Mouse (Mus musculus): ENCODE data around the gene Fam221b.

Gene Fam221b

DNA sequence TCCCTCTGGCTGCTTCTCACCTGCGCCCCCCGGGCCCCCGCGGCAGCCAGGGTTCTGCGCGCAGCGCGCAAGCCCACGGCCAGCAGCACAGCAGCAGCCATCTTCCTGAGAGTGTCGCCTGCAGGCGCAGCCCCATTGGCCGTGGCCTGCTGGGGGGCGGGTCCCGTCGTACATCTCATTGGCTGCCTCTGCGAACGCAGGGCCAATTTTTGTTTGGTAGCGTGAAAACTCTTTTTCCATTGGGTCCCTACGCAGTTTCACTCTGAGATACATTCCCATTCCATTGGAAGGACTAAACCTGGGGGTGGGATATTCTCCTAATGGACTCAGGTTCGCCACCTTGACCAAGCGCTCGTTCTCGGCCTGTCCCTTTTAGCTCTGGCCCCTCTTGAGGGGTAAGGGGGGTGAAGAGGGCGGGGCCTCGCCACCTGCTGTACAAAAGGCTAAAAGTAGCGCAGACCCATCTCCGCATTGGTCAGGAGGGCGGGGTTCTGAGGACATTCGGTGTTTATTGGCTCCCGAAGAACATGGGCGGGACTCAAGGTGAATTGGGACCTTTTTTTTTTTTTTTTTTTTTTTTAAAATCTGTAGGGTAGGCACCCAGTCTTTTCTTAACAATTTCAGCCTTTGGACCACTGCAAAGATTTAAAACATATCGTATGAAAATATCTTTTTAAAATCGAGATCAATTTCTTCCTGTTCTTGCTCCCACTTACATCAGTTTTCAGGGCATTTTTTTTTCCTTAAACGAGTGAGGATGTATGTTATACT is 12.4 kb downstream of the Fam221b start, which contains the start of gene Hint2:
TSS of gene Hint2 (minus strand) at position 128 of the 771 bp plus-strand sequence.
- peak; percentile 97 for DNase-seq

DNA sequence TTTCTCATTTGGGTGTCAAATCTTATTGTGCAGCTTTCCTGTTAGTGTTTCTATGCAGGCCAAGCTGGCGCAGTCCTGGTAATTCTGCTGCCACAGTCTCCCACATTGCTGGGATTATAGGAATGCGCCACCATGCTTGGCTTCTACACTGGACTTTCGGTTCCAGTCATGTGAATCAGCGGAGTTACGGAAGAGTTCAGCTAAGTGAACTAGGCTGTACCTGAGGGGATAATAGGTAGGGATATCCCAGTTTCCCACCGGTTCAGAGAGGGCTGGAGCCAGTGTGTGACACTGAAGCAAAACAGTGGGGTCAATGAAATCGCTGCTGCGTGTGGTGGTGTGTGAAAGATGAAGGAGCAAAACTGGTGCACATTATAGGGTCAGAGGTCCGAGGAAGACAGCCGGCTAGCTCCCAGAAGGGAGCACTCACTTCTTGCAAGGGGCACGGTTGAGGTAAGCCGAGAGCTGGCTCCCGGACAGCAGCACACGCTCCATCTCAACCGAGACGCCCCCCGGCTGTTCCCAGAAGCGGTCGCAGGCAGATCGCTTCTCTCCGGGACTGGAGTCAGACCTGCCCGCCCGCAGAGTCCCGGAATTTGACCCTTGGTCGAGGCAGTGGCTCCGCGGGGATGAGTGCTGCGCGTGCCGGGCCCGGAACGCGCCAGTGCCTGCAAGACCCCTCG is 13.1 kb downstream of the Fam221b start:
- no peak for DNase-seq

DNA sequence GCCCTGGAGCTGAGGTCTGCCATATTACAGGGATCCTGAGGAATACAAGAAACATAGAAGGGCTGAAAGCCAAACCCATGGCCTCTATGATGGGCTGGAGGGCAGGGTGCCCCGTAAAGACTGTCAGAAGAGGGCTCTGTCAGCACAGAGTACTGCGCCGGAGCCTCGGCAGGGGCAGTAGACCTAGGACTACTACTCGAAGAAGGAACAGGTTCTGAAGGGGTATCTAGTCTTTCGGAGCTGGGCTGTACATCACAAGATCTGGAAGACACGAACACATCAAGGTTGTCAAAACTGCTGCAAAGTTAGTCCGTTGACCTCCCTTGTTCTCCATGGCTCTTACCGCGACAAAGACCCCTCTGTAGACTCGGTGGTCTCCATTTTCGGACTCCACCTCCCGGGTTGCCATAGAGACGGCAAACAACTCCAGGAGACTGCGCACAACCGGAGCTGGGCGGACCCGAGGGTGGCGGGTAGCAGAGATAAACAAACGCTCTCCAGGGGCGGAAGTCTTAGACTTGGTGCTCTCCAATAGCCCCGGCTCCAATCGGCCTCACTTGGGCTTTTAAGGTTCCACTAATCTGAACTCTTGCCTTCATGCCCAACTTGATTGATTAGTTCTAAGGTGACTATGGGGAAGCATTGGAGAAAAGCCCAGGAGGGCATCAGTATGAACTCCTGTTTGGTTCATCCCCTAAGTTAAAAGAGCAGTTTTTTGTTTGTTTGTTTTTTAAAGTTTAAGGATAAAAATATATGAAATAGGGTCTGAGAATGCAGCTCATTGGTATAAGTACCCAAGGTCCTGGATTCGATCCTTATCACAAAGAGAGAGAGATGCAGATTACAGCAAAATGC is 15.6 kb downstream of the Fam221b start, which contains the start of gene Spag8:
TSS of gene Spag8 (minus strand) at position 434 of the 855 bp plus-strand sequence.
- no peak for DNase-seq

DNA sequence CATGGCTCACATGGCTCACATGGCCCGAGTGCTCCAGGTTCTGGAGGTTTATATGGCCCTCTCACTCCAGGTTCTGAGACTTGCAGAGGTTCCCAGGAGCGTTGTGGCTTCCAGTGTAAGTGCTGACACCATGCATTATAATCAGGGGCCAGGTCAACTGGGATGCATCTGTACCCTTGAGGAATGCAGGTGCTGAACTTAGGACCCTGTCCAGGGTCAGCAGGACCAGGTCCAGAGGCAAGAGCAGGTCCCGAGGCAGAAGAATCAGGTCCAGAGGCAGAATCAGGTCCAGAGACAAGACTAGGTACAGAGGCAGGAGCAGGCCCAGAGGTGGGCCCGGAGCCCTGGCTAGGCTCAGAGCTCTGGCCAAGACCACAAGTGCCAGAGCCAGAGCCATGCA is 16.2 kb downstream of the Fam221b start:
- DNase-seq: no peak

DNA sequence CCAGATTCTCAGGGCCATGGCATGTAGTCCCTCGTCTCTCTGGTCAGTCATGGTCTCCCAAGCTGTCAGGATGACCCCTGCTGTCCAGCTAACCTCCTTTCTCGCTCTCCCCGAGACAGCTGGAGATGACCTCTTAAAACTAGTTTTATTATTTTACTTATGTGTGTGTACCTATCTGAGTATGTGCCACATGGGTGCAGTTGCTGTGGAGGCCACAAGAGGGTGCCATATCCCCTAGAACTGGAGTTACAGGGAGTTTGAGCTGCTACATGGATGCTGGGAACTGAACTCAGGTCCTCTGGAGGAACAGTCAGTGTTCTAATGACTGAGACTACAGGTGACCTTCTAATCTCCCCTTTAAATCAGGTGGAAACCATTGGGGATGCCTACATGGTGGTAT is 19.2 kb downstream of the Fam221b start:
- DNase-seq: no peak

DNA sequence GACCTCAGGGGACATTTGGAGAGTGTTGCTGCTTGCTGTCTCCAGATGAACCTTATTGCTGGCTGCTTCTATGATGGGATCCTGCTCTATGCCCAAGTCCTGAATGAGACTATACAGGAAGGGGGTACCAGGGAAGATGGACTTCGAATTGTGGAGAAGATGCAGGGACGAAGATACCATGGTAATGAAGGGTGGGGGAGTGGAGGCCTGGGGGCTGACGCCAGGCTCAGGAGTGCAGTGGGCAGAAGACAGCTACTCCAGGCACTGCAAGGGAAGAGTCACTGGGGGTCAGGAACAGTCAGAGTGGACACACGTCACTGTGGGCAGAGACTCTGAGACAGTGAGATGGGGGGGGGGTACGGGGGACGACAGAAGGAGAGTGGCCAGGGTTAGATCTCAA is 28.5 kb downstream of the Fam221b start:
- no peak for DNase-seq

DNA sequence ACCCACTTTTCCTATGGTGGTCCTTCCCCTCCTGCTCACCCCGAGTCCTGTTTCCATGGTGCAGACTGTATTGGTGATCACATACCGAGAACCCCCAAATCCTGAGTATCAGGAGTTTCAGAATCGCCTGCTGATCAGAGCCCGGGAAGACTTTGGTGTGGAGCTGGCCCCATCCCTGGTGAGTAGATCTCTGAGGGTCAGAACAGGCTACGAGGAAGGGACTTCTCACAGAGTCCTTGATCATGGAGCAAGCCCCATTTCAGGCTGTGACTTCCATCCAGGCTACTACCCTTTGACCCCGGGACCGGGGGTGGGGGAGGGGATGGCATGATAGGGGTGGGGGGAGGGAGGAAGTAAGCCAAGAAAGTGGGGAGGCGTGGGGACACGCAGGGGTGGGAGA is 28.9 kb downstream of the Fam221b start:
- DNase-seq: no peak

DNA sequence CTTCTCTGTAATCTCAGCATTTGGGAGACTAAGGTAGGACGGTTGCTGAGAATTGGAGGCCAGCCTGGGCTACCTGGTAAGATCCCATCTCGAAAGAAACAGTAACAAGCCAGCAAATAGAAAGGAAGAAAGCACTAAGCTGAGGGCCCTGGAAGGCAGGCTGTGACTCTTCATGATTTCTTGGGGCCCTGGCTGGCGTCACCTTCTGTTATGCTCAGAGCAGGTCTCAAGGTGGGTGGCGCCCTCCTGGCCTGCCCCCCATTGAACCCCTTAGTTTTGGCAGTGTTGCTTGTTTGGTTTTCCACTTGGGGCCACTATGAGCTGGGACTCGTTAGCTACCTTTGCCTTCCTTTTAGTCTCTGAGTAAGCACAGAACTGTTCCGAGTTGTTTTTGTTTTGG is 32.2 kb downstream of the Fam221b start:
- no peak for DNase-seq

DNA sequence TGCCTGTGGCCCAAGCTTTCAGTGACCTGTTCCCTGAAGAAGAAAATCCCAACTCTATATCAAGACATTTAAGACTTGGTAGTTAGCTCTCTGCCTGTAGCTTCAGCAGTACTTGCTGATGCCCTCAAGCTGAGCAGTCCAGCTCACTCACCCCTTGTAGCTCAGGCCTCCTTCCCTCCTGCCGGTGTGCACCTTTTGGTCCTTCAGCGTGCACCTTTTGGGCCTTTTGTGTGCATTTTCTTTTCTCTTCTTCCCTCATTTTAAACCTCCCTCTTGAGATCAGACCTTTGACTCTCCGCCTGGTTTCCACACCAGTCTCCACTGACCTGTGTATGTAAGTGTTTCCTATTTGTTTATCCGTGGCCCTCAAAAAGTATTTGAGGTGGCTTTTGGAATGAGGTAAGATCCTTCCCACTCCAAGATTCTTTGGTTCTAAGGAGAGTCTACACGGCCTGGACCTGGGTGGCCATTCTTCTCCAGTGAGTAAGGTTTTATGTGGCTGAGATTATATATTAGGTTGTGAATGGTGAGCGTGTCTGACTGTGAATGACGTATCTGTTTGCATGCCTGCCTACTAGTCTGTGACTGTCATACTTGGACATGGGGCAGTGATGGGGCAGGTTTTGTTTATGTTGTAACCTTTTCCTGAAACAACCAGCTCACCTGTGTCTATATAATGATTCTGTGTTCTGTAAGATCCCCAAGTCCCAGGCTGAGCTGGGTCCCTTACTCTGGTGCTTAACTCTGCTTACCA is 34.1 kb downstream of the Fam221b start:
- DNase-seq: no peak

DNA sequence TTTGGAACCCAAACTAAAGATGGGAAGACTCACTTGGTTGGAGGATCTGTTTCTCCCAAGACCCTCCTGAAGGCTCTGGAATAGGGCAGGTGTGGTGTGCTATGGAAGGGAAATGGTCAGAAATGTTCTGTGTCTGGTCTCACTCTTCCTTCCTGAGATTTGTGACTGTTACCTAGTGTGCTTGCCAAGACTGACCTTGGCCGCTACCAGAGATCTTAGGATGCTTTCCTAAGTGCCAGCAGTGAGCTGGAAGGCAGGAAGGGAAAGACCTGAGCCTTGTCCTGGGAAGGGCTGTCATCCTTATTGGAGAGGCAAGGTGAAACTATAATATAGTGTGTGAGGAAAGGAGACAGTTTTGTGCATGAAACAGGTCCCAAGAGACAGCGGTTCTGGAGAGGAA is 35.2 kb downstream of the Fam221b start:
- no peak for DNase-seq

DNA sequence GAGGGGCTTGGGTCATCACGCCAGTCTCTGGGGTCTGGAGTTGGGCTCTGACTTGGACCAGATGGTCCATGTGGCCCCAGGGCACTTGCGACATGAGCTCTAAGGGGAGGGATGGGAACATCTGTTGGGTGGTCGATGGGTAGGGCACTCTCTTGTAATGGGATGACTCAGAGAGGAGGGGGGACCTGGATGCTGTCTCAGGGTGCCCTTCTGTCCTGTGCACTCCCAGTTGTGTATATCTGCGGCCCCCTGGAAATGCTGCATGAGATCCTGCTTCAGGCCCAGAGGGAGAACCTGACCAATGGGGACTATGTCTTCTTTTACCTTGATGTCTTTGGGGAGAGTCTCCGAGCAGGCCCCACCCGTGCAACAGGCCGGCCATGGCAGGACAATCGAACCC is 35.6 kb downstream of the Fam221b start:
- DNase-seq: peak in 1 of 2 experiments; percentile 10

DNA sequence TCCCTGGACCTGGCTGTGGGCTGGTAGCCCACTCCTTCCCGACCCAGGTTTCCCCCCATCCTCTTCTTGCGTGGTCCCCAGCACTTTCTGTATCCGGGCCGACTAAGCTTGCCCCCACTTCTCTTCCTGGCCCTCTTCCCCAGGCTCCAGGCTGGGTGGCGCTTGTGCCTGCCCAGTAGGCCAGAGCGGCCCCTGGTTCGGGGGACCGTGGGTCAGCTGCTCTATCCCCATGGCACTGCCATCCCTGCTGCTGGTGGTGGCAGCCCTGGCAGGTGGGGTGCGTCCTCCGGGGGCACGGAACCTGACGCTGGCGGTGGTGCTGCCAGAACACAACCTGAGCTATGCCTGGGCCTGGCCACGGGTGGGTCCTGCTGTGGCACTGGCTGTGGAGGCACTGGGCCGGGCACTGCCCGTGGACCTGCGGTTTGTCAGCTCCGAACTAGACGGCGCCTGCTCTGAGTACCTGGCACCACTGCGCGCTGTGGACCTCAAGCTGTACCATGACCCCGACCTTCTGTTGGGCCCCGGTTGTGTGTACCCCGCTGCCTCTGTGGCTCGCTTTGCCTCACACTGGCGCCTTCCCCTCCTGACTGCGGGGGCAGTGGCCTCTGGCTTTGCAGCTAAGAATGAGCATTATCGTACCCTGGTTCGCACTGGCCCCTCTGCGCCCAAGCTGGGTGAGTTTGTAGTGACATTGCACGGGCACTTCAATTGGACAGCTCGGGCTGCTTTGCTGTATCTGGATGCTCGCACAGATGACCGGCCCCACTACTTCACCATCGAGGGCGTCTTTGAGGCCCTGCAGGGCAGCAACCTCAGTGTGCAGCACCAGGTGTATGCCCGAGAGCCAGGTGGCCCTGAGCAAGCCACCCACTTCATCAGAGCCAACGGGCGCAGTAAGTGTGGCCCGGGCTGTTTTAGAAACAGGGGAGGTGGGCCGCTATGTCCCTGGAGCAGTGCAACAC is 36.7 kb downstream of the Fam221b start:
- DNase-seq: peak; percentile 55 to 59

DNA sequence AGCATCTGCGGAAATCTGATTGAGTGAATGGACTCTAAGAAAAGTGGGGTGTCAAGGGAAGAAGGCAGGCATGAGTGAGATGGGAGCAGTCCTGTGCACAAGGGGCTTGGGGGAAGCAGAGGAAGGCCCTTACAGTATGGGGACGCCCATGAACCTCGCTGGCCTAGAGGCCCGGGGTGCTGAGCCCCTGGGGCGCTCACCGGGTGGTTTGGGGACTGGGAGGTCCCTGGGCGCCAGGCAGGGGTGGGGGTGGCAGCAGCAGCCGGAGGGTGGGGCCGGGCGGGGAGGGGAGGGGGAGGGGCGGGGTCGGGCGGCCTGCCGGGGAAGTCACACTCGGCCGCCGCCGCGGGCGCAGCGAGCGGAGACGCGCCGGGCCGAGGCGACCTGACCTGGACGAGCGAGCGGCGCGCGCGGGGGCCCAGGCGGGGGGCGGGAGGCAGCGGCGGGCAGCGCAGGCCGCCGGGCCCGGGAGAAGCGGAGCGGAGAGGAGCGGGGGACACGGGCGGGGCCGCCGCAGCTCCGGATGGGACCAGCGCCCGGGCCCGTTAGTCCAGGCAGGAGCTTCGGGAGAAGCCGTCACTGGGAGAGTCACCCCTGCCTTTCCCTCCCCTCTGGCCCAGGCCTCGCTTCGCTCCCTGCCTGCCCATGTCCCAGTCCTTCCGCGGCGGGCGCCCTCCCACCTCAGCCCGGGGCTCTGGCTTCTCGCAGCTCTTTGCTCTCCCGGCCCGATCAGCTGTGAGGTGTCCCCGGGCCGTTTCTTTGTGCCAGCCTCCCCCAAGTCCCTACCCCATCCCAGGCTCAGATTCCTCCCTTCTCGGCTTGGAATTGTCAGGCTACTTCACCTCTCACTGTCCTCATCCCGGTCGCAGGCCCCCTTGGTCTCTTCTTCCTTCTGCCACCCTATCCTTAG is 37.6 kb downstream of the Fam221b start, which contains the start of gene Npr2:
TSS of gene Npr2 (plus strand) at position 890 of the 910 bp plus-strand sequence.
- peak; percentile 71 to 73 for DNase-seq

DNA sequence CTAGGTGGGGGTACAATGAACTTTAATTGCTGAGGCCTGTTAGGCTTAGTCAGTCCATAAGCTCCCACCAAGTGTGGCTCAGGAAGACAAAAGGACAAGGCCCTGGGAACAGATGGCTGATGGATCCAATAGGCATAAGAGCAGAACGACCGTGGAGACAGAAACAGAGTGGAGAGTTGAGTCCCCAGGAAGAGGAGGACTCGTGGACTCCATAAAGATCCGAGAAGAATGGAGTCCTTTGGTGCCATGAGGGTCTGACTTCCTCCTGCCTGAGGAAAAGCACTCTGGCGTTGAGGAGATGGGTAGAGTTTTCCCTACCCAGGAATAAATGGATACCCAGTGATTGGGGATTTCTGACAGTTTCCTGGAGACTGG is 38.3 kb downstream of the Fam221b start:
- peak in 1 of 2 experiments; percentile 37 for DNase-seq

DNA sequence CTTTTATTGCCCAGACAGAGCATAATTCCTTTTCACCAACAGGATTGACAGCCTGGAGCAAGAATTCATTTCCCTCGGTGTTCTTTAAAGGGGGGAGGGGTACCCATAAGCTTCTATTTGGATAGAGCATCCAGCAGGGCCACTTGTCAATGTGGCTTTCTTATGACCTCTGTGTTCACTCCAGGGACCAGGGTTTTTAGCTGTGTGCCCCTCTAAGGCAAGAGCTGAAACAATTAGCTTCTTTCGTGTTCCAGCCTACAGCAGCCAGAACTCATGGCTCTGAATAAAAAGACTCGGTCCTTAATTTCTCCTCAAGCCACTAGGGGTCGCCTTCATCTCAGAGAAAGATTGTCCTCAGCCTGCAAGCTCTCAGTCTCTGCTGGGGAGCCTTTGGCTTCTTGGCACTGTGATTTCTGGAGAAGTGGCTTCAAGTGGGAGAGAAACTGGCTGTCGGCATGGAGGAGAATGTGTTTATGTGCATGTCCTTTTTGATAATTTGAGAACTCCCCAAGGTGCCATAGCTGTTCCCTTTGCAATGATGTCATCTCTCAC is 38.8 kb downstream of the Fam221b start:
- peak; percentile 91 to 94 for DNase-seq

DNA sequence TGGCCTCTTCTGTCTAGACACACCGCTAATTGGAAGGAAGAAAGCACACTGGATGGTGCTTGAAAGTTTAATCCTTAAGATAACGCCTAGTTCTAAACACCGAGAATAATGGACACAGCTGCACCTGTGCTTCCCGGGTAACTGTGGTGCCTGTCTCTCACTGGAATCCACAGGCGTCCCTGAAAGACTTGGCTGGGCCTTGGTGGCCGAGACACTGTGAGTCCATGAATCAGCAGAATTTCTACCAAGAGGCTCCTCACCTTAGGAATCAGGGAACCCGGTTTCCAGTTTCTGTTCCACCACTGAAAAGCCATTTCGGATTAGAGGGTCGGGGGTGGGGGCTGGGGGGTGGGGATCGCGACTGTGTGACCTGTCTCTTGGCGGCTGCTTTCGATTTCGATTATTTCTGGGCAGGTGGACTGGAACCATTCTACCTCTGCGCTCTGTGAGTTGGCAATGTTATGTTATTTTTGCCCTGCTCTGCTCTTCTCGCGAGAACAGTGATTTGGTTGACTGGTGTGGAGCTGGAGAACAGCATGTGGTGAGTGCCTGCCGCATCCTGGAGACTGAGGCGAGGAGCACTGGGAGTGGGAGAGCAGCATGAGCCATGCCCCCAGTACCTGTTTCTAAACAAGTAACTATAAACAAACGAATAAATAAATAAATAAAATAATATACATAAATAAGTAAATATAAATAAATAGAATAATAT is 39.7 kb downstream of the Fam221b start:
- peak; percentile 66 to 68 for DNase-seq

DNA sequence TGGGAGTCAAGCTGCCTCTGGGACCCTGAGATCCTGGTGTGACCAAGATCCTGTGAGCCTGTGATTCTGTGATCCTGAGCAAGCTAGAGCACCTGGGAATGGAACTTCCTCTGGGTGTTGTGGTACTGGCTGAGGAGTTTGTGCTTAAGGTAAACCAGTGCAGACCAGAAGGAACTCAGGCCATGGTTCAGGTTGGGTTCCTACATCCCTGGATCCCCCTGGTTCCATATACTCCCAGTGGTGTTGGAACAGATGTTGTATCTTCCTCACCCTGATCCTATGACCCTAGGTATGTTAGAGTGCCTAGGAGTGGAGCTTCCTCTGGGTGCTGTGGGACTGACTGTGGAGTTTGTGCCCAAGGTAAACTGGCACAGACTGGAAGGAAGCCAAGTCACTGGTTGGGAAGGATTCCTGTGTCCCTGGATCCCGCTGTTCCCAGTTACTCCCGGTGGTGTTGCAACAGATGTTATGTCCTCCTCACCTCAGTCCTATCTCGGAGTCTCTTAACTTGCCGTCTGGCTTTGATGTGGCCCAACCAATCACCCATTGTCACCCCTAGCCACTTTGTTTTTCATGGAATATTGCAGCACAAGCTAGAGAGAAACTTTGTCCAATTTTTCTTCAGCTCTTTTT is 48.7 kb downstream of the Fam221b start:
- DNase-seq: no peak

DNA sequence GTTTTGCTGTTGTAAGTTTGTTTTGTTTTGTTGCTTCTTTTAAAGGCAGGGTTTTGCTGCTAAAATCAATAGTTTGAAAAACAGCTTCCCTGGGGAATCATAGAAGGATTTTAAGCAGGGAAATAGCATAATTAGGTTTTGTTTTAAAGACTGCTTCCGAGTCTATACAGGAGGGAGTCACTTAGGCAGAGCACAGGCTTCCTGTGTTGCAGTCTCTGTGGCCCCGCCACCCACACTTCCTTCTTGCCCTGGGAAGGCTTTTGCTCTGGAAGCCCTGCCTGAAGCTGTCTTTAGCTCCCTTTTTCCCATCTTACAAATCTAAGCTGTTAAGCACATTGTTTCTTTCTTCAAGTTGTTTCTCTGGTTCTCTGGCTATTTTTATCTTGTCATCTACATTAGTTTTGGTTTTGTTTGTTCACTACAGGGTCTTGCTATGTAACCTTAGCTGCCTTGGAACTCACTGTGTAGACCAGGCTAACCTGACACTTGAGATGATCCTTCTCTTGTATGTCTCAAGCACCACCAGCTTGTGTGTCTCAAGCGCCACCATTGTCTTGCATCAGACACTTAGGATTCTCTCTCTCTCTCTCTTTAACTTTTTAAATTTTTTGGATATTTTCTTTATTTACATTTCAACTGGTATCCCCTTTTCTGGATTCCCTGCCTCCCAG is 55.8 kb downstream of the Fam221b start:
- DNase-seq: no peak

Measured in cerebellum, postnatal 14 days (tissue).